Mouse (Mus musculus) adrenal gland, postnatal 14 days (tissue): ENCODE measurements around the gene B3gat3. TPM values are rescaled to one million over a fixed set of nuclear protein-coding genes. Genes with fewer than 3 reads are reported as not detected.

Experiments used
- microRNA-seq, 2 experiments: library from miRNA; unstranded; fragments of <30 nt; microRNA quantifications; one replicate each; pipeline ENCODE4 v1.2.0; 2021
- total RNA-seq: library from RNA; stranded (reverse); gene quantifications from 2 replicates; pipeline ENCODE4 v1.2.3, GENCODE M21; 2021

Gene B3gat3
- total RNA-seq, 1 experiment from 2014 or later: 52.1 TPM

Small RNA genes within 50 kb of the gene (microRNA-seq; reads per million reads assigned to microRNA genes)
- gene Mir5136: 0.76 to 0.85 reads per million in 2 experiments

Other genes starting within 250 kb of the B3gat3 start
- gene Slc3a2, start 197.0 kb upstream of the B3gat3 start, total RNA-seq: 178 and 199 TPM in 2 replicates
- gene Wdr74, start 184.5 kb upstream of the B3gat3 start, total RNA-seq: 50.8 and 68.2 TPM in 2 replicates
- gene 1700092M07Rik, start 179.7 kb upstream of the B3gat3 start, total RNA-seq: 2.3 and 2.4 TPM in 2 replicates
- gene Stx5a, start 179.0 kb upstream of the B3gat3 start, total RNA-seq: 77.9 and 90.8 TPM in 2 replicates
- 110 and 120 TPM in 2 replicates for gene Nxf1, start 163.3 kb upstream of the B3gat3 start, total RNA-seq
- 102 and 111 TPM in 2 replicates for gene Tmem223, start 149.4 kb upstream of the B3gat3 start, total RNA-seq
- 44.7 and 45.9 TPM in 2 replicates for gene Tmem179b, start 145.9 kb upstream of the B3gat3 start, total RNA-seq
- 15.2 and 18.2 TPM in 2 replicates for gene Taf6l, start 134.0 kb upstream of the B3gat3 start, total RNA-seq
- 85.2 and 89.1 TPM in 2 replicates for gene Polr2g, start 121.8 kb upstream of the B3gat3 start, total RNA-seq
- 2.4 and 2.9 TPM in 2 replicates for gene Zbtb3, start 117.8 kb upstream of the B3gat3 start, total RNA-seq
- gene Ttc9c, start 101.0 kb upstream of the B3gat3 start, total RNA-seq: 29.6 and 32.0 TPM in 2 replicates
- 77.0 and 79.6 TPM in 2 replicates for gene Hnrnpul2, start 100.4 kb upstream of the B3gat3 start, total RNA-seq
- gene AC129217.1, start 90.6 kb upstream of the B3gat3 start, total RNA-seq: 7.5 TPM in 1 of 2 replicates, not detected in the other
- gene Bscl2, start 82.9 kb upstream of the B3gat3 start, total RNA-seq: 143 and 153 TPM in 2 replicates
- 6.4 and 9.3 TPM in 2 replicates for gene Gng3, start 81.2 kb upstream of the B3gat3 start, total RNA-seq
- 3.8 and 4.1 TPM in 2 replicates for gene Lrrn4cl, start 69.6 kb upstream of the B3gat3 start, total RNA-seq
- 214 and 218 TPM in 2 replicates for gene Ubxn1, start 48.9 kb upstream of the B3gat3 start, total RNA-seq
- gene Uqcc3, start 39.5 kb upstream of the B3gat3 start, total RNA-seq: 80.7 and 82.8 TPM in 2 replicates
- 4.6 and 13.6 TPM in 2 replicates for gene Lbhd1, start 36.6 kb upstream of the B3gat3 start, total RNA-seq
- not detected in 2 replicates for gene Gm49403, start 36.4 kb upstream of the B3gat3 start, total RNA-seq
- gene 1810009A15Rik, start 31.5 kb upstream of the B3gat3 start, total RNA-seq: 42.4 and 46.2 TPM in 2 replicates
- gene Gm49416, start 31.4 kb upstream of the B3gat3 start, total RNA-seq: 6.0 TPM in 1 of 2 replicates, not detected in the other
- gene Ints5, start 27.4 kb upstream of the B3gat3 start, total RNA-seq: 22.5 and 23.1 TPM in 2 replicates
- gene Ganab, start 22.3 kb upstream of the B3gat3 start, total RNA-seq: 162 and 164 TPM in 2 replicates
- 25.7 and 33.3 TPM in 2 replicates for gene Rom1, start 9.0 kb downstream of the B3gat3 start, total RNA-seq
- 45.4 and 49.5 TPM in 2 replicates for gene Eml3, start 9.2 kb downstream of the B3gat3 start, total RNA-seq
- gene Mta2, start 21.5 kb downstream of the B3gat3 start, total RNA-seq: 93.1 and 105 TPM in 2 replicates
- gene Tut1, start 33.5 kb downstream of the B3gat3 start, total RNA-seq: 20.2 and 21.7 TPM in 2 replicates
- 355 and 413 TPM in 2 replicates for gene Eef1g, start 46.7 kb downstream of the B3gat3 start, total RNA-seq
- 157 and 186 TPM in 2 replicates for gene Ahnak, start 68.9 kb downstream of the B3gat3 start, total RNA-seq
- gene Scgb1a1, start 167.6 kb downstream of the B3gat3 start, total RNA-seq: 4.4 TPM in 1 of 2 replicates, not detected in the other
- gene Asrgl1, start 215.3 kb downstream of the B3gat3 start, total RNA-seq: 12.6 and 18.1 TPM in 2 replicates